Mouse (Mus musculus): ENCODE measurements around the gene Zer1.

Zer1 gene

DNA sequence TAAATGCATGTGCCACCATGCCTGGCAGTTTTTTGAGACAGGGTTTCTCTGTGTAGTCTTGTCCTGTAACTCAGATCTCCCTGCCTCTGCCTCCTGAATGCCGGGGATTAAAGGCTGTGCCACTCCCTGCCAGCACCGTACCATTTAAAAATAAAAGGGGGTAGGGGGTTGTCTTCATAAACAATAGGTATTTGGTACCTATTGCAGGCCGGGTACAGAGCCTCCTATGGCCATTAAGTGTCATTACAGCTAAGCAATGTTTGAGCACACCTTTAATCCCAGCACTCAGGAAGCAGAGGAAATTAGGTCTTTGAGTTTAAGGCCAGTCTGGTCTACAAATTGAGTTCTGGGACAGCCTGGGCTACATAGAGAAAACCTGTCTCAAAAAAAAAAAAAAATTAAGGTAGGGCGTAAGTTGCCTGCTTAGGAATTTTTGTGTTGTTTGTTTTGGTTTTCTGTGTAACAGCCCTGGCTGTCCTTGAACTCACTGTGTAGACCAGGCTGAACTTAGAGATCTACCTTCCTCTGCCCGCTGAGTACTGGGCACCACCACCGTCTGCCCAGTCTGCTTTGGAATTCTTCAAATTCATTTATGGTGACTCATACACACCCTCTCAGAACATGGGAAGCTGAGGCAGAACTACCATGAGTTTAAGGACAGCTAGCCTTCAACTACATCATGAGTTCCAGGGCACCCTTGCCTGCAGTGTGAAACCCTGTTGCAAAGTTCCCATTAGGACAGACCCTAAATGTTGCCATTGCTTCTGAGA, 72.2 kb downstream of the Zer1 start:
- no peak for DNase-seq (ENCODE audit: low spot score)

DNA sequence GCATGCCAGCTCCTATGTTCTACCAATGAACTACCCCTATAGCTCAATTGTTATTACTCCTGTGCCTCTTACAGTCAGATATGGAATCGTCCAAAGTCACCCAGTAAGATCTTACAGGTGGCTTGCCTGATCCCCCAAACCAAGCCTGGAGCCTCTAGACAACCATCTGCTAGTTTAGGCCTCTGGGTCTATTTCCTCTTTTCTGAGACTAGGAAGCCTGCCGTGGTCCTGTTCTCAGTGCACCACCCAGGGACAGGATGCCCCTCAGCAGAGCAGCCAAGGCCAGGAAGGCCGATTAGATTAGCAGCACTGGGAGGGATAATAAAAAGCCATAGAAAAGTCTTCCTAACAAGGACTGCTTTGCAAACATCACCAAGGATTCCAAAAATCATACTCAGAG, 74.6 kb downstream of the Zer1 start:
- DNase-seq (ENCODE audit: low spot score), result no peak

DNA sequence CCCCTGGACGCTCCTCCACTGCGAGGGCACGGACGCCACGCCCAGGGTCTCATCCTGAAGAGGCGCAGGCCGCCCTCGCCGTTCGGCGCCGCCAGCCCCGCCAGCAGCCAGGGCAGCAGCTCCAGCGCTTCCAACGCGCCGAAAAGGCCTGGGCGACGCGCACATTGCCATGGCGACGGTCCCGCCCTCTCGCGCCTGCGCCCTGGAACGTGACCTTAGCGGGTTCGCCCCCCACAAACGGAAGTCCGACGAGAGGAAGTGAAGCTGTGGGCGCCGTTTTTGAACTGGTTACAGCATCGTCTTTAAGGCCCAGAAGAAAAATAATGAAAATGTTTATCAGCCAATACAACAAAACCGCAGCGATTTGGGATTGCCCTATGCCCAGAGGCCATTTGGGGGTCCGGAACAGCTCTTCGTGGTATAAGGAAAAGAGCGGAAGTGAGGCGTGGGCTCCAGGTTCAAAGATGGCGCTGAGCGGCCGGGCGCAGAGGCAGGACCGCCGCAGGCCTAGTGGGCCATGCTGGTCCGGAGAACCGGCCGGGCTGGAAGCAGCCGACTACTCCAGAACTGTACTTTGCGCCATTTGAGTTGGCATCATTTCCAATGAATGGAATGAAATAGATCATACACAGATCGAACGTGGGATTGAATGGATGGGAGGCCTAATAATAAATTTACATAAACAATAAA, 75.5 kb downstream of the Zer1 start, which contains the start of gene Wdr34:
TSS of gene Wdr34 (minus strand) at position 183 of the 690 bp plus-strand sequence.
- peak; percentile 96 for DNase-seq (ENCODE audit: low spot score)

DNA sequence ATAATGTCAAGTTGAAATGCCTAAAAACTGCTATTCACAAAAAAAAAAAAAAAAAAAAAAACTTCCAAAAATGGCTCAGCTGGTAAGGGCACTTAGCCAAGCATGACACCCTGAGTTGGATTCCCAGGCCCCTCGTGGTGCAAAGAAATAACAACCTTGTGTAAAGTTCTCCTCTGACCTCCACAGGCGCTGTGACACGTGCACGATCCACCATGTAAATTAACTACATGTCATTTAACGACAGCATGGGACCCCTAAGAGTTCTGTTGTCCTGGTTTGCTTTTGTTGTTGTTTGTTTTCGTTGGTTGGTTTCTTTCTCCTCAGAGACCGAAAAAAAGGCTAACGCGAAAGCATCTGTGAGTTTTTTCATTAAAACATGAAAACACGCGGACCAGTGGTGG, 76.3 kb downstream of the Zer1 start:
- no peak for DNase-seq (ENCODE audit: low spot score)

All from spleen, adult 12 weeks (tissue).